Mouse (Mus musculus) forelimb bud, embryonic 11.5 days (tissue): ENCODE measurements at regions not wholly inside any gene's neighbourhood (a gene's known extent, or its start where the extent isn't known, plus 50 kb on each side); places are given as distances from the start of the nearest gene placed in this dataset.

ENCODE experiments used
- DNase-seq: peaks from one replicate; pipeline ENCODE4 v3.0.0-alpha.2; 2012; ENCODE audit warnings: low read depth, low spot score

- peak; percentile 10 for DNase-seq
Observed at GRCm38 (mm10) chr8:30655749-30656241, 2772.7 kb upstream of the 5930422O12Rik start.

DNA sequence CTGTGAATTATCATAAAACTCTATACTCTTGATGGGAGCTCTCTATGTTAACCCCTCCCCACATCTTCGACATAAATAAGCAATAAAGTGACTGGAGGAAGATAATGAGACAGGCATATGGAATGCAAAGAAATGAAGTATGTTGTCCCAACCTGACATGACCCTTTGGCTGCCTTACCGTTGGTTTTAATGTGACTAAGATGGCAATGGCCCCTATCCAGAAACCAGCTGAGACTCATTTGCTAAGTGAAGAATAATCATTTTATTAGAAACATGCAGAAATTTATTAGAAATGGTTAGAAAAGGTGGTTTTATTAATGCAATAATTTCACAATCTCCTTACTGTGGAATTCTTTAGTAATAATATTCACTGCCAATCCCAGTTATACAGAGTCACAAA, 2767.2 kb upstream of the 5930422O12Rik start:
- no peak for DNase-seq

DNA sequence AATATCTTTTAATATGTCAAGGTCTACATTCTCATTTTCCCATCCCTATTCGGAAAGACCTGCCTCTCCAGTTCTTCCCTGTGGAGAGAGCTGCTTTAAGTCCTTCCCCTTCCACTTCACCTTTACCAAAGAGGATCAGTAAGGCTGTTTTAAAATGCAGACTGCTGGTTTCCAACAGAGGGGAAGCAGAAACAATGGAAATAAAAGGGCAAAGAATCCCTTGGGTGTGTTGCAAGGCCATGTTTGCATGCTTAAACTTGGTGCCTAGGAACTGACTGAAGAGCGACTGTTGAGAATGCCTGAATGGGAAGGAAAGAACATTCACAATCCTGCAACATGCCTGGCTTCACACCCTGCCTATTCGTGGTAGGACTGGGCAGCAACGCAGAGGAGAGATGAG, 2759.1 kb upstream of the 5930422O12Rik start:
- no peak for DNase-seq

DNA sequence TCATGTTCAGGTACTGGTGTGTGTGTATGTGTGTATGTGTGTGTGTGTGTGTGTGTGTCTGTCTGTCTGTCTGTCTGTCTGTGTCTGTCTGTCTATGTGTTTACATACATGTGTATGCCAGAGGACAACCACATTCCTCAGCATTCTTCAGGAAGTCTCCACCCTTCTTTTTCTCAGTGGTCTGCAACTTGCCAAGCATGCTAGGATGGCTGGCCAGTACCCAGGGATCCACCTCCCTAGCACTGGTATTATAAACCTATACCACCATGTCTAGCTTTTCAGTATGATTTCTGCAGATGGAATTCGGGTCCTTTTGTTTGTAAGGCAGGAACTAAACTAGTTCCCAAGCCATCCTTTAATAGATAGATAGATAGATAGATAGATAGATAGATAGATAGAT, 2751.1 kb upstream of the 5930422O12Rik start:
- no peak for DNase-seq

- DNase-seq, result no peak
Observed at GRCm38 (mm10) chr8:30682169-30682568, 2746.3 kb upstream of the 5930422O12Rik start.

GRCm38 (mm10) chr8:30686539-30686938, 2742.0 kb upstream of the 5930422O12Rik start:
- DNase-seq, result no peak

GRCm38 (mm10) chr8:30694126-30694525, 2734.4 kb upstream of the 5930422O12Rik start:
- DNase-seq, result no peak

DNA sequence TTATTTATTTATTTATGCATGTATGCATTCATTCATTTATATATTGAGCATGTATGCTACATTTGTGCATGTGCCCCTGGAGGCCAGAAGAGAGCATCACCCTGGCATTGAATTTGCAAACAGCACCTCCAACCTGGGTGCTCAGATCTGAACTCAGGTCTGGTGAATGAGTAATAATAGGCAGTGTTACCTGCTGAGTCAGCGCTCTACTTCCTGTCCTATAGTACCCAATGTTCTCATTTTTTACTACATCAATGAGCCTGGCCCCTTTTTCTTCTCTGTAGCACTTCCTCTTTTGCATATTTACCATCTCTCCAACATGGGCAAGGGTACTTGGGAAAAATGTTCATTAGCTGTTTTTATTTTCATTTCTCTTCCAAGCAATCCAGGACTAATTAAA, 2711.9 kb upstream of the 5930422O12Rik start:
- DNase-seq, result no peak

- DNase-seq, result no peak
Observed at GRCm38 (mm10) chr8:30730366-30730765, 2698.1 kb upstream of the 5930422O12Rik start.

DNA sequence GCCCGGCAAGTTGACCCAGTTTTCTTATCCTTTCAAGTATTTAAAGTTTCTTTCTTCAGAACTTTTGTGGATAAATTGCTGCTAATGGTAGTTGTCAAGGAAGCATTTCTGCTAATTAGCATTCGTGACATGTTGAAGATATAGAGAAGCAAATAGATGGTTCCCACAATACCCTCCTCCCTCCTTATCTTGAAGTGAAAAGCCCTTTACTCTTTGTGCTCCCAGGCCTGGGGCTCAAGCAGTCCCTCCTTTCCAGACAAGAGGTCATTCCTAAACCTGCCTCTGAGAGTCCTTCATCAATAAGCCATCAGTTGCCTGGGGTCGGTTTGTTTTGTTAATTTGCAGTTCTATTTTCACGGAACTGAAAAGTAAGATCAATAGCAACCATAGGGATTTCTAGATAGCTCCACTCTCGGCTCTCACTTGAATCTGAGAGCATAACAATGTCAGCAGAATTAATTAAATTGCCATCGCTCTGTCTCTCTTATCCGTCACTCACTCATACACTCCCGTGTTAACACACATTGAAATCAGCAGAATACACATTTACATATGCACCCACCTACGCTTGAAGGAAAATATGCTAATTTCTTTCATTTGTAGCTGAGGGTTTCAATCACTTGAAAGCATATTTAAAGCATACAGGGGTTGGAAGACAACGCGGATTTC, 2695.8 kb upstream of the 5930422O12Rik start:
- no peak for DNase-seq

DNA sequence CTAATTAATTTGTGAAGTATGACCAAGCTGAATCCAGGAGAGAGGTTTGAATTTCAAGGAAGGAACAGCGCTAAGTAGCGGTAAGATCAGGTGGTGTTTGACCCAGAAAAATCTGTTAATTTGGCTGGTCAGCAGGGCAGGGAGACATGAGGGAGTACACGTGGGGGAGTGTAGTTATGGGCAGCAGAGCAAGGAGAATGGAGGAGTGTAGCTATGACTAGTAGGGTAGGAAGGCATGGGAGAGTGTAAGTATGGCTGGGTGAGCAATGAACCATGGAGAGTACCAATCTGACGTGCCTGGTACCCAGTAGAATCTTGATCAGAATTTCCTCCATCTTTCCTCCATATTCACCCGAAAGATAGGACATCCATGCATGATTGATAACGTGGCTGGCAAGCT, 2695.1 kb upstream of the 5930422O12Rik start:
- DNase-seq, result no peak

DNA sequence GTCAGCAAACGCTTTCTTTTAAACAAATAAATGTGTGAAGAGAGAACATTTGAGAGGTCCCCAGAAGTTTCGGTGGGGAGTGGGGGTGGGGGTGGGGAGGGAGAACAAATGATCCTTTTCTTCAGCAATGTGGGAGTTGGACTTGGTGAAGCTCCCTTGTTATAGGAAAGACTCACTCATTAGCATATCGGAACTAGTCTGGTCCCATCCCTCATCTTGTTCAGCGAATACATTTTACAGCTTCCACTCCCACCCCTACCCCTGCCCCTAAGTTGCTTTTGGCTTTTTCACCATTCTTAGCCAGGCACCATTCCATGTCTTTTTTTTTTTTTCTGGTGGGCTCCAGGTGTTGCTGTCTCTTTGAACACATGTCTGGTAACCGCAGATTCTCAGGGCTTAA, 2693.2 kb upstream of the 5930422O12Rik start:
- DNase-seq, result no peak

GRCm38 (mm10) chr8:30735740-30736139, 2692.8 kb upstream of the 5930422O12Rik start:
- DNase-seq, result no peak

GRCm38 (mm10) chr8:30746874-30747273, 2681.6 kb upstream of the 5930422O12Rik start:
- DNase-seq, result no peak
